Mouse (Mus musculus) stomach, embryonic 14.5 days (tissue): ENCODE data around the gene Slc26a10. TPM values are rescaled to one million over a fixed set of nuclear protein-coding genes. Genes with fewer than 3 reads are reported as not detected.
A peak's percentile ranks its signal among the peaks of the same experiment; 100 is the strongest.
"Not testable (repeated sequence)": the region's sequence is repeated elsewhere in the genome, so short reads cannot be mapped to it uniquely, and the experiment has no call there.

ENCODE experiments used
- ATAC-seq: fragments of 200-750 bp; cut with Nextera tagmentation; 2 replicates; pipeline ENCODE4 v1.8.0; 2017; ENCODE audit warnings: low read depth, moderate TSS enrichment; ENCODE audit not compliant: insufficient number of reproducible peaks, insufficient read depth, low FRiP score
- H3K27ac ChIP-seq: fragments of 300-500 bp; sonication (generic); 2 replicates; pipeline ENCODE4 v1.5.1; 2014; ENCODE audit warnings: mild to moderate bottlenecking, low read length, moderate library complexity, mixed read lengths
- H3K27me3 ChIP-seq: fragments of 300-500 bp; sonication (generic); 2 replicates; pipeline ENCODE4 v1.6.1; 2014; ENCODE audit warnings: low read length, control low read depth, mixed read lengths; ENCODE audit not compliant: control insufficient read depth, insufficient read depth
- H3K36me3 ChIP-seq: fragments of 300-500 bp; sonication (generic); 2 replicates; pipeline ENCODE4 v1.6.1; 2014; ENCODE audit warnings: mild to moderate bottlenecking, control low read depth, low read length, moderate library complexity, mixed read lengths; ENCODE audit not compliant: control insufficient read depth, insufficient read depth
- H3K4me1 ChIP-seq: fragments of 300-500 bp; sonication (generic); 2 replicates; pipeline ENCODE4 v1.6.1; 2014; ENCODE audit warnings: low read length, control low read depth, mixed read lengths; ENCODE audit not compliant: control insufficient read depth, insufficient read depth
- H3K4me2 ChIP-seq: fragments of 300-500 bp; sonication (generic); replicated peaks from 2 replicates; pipeline ENCODE4 v1.6.1; 2014; ENCODE audit warnings: low read depth, low read length, control low read depth
- H3K4me3 ChIP-seq: fragments of 300-500 bp; sonication (generic); 2 replicates; pipeline ENCODE4 v1.5.1; 2014; ENCODE audit warnings: low read depth, low read length, control low read depth
- H3K9ac ChIP-seq: fragments of 300-500 bp; sonication (generic); replicated peaks from 2 replicates; pipeline ENCODE4 v1.6.1; 2014; ENCODE audit warnings: low read depth, mild to moderate bottlenecking, control low read depth, low read length, moderate library complexity, mixed read lengths
- H3K9me3 ChIP-seq: fragments of 300-500 bp; sonication (generic); 2 replicates; pipeline ENCODE4 v1.6.1; 2016; ENCODE audit warnings: low read depth, low read length, control low read depth; ENCODE audit not compliant: control insufficient read depth
- WGBS: fragments of 180-500 bp; shearing (Covaris S2); extraction: QIAGEN DNeasy Blood & Tissue Kit; methylation state at CpG from one replicate; pipeline ENCODE4 v1.1.7; 2014; 5-methylcytosine and 5-hydroxymethylcytosine counted together
- polyA plus RNA-seq: library from polyadenylated mRNA; unstranded; fragments of >200 nt; fragmentation: Nextera tagmentation; extraction: Ambion mirVana; gene quantifications from 2 replicates; pipeline ENCODE4 v1.2.1, GENCODE M21; 2014

The Slc26a10 gene
- polyA plus RNA-seq, 1 experiment from 2014 or later = 0.82 TPM

DNA sequence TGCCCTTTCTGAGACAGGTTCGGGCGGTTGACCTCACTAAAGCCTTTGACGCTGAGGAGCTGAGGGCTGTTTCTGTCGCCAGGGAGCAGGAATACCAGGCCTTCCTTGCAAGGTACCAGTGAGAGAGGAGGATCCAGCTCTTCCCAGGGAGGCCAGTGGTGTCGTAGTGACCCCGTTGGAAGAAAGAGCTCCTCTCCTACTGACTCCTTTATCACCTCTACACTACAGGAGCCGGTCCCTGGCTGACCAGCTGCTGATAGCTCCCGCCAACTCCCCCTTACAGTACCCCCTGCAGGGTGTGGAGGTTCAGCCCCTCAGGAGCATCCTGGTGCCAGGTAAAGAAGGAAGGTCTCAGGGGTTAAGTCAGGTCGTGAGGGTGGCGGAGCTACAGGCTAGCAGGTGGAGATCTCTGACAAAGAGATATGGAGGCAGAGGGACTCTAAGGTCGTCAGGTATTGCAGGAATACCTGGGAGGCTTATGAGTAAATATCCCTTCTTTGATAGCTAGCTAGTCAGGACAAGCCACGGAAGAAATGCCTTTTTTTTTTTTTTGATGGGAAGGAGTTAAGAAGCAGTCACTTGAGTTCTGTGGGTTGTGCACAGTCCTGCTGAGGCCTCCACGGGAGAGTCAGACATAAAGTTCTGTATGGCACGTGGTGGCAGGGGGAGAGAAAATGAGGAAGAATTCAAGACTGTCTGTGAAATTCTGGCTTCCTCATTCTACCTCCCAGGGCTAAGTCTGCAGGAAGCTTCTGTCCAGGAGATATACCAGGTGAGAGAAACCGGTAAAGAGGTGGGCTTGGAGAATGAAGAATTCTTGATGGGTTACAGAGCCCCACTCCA is 13.5 kb downstream of the Slc26a10 start:
- H3K9me3 ChIP-seq = no peaks in the 10 kb centered on the region
- peak overlapping the region; percentile 67 for H3K4me3 ChIP-seq
- H3K27ac ChIP-seq = peak overlapping the region; percentile 27; the same call in 1 of the 2 replicates
- H3K36me3 ChIP-seq = no peaks in the 10 kb centered on the region
- 22% methylated on average over 15 of the region's 15 CpGs for WGBS
- peaks cover 9% of the 10 kb centered on the region for H3K4me1 ChIP-seq
- ATAC-seq = no peak
- 0 out of 2 replicates have a peak overlapping the region, but pooled peaks have one; percentile 2 for H3K9ac ChIP-seq
- peak overlapping the region; percentile 100 for H3K4me2 ChIP-seq
- peaks cover 38% of the 10 kb centered on the region for H3K27me3 ChIP-seq

DNA sequence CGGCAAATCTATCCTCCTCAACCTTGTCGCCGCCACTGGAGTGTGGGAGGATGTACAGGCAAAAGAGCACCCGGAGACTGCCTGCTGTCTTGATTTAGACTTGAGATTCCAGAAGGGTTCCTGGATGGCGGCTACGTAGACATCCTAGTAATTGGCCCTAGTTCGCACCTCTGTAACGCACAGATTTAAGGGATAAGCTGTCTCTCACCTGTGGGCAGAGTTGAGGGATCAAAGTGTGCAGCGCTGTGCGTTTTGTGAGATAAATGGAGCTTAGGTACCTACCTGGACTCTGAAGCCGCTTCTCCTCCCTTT is 14.1 kb downstream of the Slc26a10 start:
- no peaks in the 10 kb centered on the region for H3K36me3 ChIP-seq
- H3K4me1 ChIP-seq = peaks cover 9% of the 10 kb centered on the region
- H3K4me3 ChIP-seq = peak overlapping the region; percentile 67
- H3K4me2 ChIP-seq = peak overlapping the region; percentile 100
- ATAC-seq = no peak
- H3K9ac ChIP-seq = peak overlapping the region; percentile 72; the same call in 1 of the 2 replicates
- no peak overlapping the region; the same call in 1 of the 2 replicates for H3K27ac ChIP-seq
- no peaks in the 10 kb centered on the region for H3K9me3 ChIP-seq
- 5% methylated on average over 11 of the region's 11 CpGs for WGBS
- H3K27me3 ChIP-seq = peaks cover 38% of the 10 kb centered on the region

DNA sequence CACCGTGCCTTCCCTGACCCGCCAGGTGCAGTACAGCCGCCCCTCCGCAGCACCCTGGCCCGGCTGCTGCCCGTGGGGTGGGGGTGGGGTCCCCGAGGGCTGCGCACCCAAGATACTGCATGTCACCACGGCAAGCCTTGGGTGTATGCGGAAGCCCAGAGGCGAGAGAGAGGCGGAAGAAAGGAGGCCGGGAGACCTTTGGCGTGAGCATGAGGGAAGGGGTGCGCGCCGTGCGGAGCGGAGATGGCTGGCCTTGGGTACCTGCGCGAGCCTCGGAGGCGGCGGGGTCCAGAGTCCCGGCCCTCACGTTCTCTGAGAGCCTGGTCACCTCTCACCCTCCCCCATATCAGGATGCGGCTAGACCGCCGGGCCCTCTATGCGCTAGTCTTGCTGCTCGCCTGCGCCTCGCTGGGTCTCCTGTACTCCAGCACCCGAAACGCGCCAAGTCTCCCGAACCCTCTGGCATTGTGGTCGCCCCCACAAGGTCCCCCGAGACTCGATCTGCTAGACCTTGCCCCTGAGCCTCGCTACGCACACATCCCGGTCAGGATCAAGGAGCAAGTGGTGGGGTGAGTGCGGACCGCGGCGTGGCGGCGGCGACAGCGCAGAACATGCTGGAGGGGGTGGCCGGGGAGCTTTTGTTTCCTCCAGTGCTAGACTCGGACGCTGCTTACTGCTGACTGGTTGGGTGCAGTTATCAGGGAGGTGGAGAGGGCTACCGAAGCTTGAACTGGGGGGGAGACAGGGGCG is 14.6 kb downstream of the Slc26a10 start:
- peaks cover 38% of the 10 kb centered on the region for H3K27me3 ChIP-seq
- ATAC-seq = peak; percentile 38
- H3K36me3 ChIP-seq = no peaks in the 10 kb centered on the region
- under 1% methylated on average over 56 of the region's 56 CpGs for WGBS
- H3K9me3 ChIP-seq = no peaks in the 10 kb centered on the region
- H3K27ac ChIP-seq = peak overlapping the region; percentile 66; the same call in 1 of the 2 replicates
- H3K4me1 ChIP-seq = peaks cover 8% of the 10 kb centered on the region
- H3K4me3 ChIP-seq = peak overlapping the region; percentile 67
- peak overlapping the region; percentile 100 for H3K4me2 ChIP-seq
- H3K9ac ChIP-seq = peak overlapping the region; percentile 72

DNA sequence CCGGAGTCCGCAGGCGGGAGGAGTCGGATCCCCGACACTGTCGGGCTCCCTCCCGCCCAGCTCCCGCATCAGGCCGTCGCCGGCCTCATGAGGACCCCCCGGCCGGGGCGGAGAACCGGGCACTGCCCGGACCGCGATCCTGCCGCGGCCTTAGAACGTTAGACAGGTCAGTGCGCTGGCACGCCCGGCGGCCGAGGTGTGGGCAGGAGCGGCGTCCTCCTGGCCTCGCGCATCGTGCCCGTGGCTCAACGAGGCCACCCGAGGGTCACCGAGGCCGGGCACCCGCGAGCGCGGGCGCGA is 15.1 kb downstream of the Slc26a10 start:
- Histone ChIP-seq H3K4me2 (peak overlapping the region; percentile 100), H3K9me3 (no peaks in the 10 kb centered on the region), H3K27ac (peak overlapping the region; percentile 66; the same call in 1 of the 2 replicates), H3K9ac (peak overlapping the region; percentile 72), H3K36me3 (no peaks in the 10 kb centered on the region), H3K4me3 (peak overlapping the region; percentile 67), H3K4me1 (peaks cover 3% of the 10 kb centered on the region), H3K27me3 (peaks cover 34% of the 10 kb centered on the region)
- under 1% methylated on average over 40 of the region's 42 CpGs for WGBS
- peak; percentile 53 for ATAC-seq

DNA sequence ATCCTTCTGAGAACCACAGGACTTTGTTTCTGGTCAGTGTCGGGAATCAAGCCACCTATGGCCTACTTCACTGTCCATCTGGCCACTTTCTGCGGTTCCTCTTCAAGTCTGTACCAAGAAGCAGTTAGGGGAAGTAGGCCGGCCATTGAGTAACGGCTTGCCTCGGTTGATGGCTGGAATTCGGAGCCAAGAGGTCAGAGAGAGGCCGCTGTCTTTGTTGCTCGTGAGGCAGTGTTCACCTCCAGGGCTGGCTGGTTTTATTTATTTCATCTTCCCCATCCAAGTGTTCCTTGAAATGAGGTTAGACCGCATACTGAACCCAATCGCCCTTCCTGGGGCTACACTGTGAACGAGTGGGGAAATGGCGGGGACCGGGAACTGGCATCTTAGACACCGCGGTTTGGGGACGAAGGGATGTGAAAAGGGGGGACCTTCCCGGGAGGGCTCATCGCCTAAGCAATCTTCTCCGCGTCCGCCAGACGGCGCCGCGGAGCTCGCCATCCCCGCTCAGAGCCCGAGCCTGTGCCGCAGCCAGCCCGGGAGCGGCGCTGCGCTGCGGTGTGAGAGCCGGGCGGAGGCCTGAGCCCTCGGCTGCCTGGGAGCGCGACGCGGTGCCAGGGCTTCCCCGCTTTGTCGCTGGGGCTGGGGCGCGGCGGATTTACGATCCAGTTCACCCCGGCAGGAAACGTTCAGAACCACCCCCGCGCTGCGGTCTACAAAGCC is 15.7 kb downstream of the Slc26a10 start, which contains the start of gene B4galnt1:
Gene B4galnt1 (plus strand): TSS at position 595 of the 723 bp plus-strand sequence.
- Histone ChIP-seq H3K36me3 (no peaks in the 10 kb centered on the region), H3K9ac (peak within 1 kb of the TSS; percentile 72), H3K27me3 (peaks cover 30% of the 10 kb centered on the region), H3K4me2 (peak within 1 kb of the TSS; percentile 100), H3K4me1 (no peaks in the 10 kb centered on the region), H3K27ac (peak within 1 kb of the TSS; percentile 66), H3K9me3 (no peaks in the 10 kb centered on the region), H3K4me3 (peak within 1 kb of the TSS; percentile 67)
- ATAC-seq = peak; percentile 81
- 2% methylated on average over 50 of the region's 52 CpGs for WGBS

DNA sequence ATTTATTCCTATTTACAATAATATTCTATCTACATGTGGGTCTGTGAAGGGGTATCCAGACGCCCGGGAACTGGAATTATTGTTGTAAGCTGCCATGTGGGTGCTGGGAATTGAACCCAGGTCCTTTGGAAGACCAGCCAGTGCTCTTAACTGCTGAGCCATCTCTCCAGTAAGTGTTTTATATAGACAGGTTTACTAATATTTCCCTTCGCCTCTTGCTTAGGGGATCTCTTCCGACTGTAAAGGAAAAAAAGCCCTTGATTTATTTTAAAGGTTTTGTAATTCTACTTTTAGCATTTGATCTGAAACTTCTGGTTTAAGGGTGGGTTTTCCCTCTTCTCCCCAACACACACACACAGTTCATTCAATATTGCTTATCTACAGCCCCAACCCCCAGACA is 16.3 kb downstream of the Slc26a10 start:
- no peak overlapping the region for H3K4me2 ChIP-seq
- no peak overlapping the region for H3K9ac ChIP-seq
- no peaks in the 10 kb centered on the region for H3K4me1 ChIP-seq
- H3K36me3 ChIP-seq = no peaks in the 10 kb centered on the region
- no peaks in the 10 kb centered on the region for H3K9me3 ChIP-seq
- ATAC-seq = no peak
- peaks cover 24% of the 10 kb centered on the region for H3K27me3 ChIP-seq
- no peak overlapping the region for H3K4me3 ChIP-seq
- 91% methylated on average over 4 of the region's 4 CpGs for WGBS
- H3K27ac ChIP-seq = no peak overlapping the region

DNA sequence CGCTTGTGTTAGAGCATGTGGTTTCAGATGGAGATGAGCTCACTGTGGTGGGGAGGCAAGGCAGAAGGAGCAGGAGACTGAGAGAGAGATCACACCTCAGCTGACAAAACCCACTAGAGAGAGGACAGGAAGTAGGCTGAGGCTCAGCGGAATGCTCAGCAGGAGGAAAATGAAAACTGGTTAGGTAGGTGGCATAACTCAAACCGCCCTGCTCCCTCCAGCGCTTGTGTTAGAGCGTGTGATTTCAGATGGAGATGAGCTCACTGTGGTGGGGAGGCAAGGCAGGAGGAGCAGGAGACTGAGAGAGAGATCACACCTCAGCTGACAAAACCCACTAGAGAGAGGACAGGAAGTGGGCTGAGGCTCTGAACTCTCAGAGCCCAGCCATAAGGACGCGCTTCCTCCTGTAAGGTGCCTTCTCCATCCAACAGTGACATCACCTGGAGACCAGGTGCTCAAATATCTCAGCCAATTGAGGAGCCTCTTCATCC is 17.6 kb downstream of the Slc26a10 start:
- peaks cover 17% of the 10 kb centered on the region for H3K27me3 ChIP-seq
- whole genome bisulfite sequencing = 48% methylated on average over 7 of the region's 7 CpGs
- not testable (repeated sequence) for H3K4me2 ChIP-seq, ATAC-seq, H3K9ac ChIP-seq, H3K4me3 ChIP-seq, H3K36me3 ChIP-seq, H3K9me3 ChIP-seq, H3K27ac ChIP-seq, H3K4me1 ChIP-seq

DNA sequence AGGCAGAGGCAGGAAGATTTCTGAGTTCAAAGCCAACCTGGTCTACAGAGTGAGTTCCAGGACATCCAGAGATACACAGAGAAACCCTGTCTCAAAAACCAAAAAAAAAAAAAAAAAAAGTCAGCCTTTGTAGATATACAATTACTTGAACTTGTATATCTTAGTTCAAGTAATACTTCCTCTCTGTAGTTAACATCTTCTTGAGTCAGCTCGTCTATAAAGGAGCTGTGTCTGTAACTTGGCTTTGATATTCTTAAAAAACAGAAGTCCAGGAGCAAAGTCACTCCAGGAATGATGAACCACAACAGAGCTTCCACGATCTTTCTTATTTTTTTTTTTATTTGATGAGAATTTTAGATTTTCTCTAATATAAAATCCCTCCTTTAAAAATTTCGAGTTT is 19.7 kb downstream of the Slc26a10 start:
- 65% methylated on average over 3 of the region's 3 CpGs for WGBS

More for the DNA sequence above, 19.7 kb downstream of the Slc26a10 start:
- no peaks in the 10 kb centered on the region for H3K27me3 ChIP-seq
- no peak overlapping the region for H3K27ac ChIP-seq
- H3K4me2 ChIP-seq = no peak overlapping the region
- H3K36me3 ChIP-seq = no peaks in the 10 kb centered on the region
- H3K9ac ChIP-seq = no peak overlapping the region
- H3K9me3 ChIP-seq = no peaks in the 10 kb centered on the region
- H3K4me3 ChIP-seq = no peak overlapping the region
- no peaks in the 10 kb centered on the region for H3K4me1 ChIP-seq
- no peak for ATAC-seq
